In the genomic region with DNA sequence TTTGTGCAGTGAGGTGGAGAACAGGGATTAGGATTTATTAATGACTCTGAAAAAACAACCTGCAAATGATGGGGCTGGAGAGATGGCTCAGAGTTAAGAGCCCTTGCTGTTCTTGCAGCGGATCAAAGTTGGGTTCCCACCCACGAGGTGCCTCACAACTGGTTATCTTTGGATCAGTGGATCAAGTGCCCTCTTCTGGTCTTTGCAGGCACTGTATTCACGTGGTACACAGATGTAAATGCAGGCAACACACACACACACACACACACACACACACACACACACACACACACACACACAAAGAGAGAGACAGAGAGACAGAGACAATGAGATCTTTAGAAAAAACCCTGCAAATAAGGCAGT, we compare ENCODE assay signal across 21 mouse cellular contexts. TPM values are rescaled to one million over a fixed set of nuclear protein-coding genes. Genes with fewer than 3 reads are reported as not detected.
A peak's percentile ranks its signal among the peaks of the same experiment; 100 is the strongest.
DNase-seq lines count a peak whose midpoint lies in the region; ATAC-seq and TF ChIP-seq lines count a peak whose summit lies in the region.
"Had no signal": no experiment of that assay in that cellular context is flagged by ENCODE, and none has a peak within 500 bp of the region (broad histone marks: within the 10 kb centered on the region; RNA-seq: fewer than 3 reads in every experiment).

No protein-coding gene starts in this region.

- TF ChIP-seq CTCF in left cerebral cortex, adult 2 months (IDR thresholded peaks at IDR 0.05), result no peak; the same call in none of the 2 replicates
- peak in 1 of 2 experiments; percentile 31; a peak in 1 of 4 replicates for TF ChIP-seq CTCF in CH12.LX (conservative IDR thresholded peaks at IDR 0.05 in 1 of 2, IDR thresholded peaks at IDR 0.05 in 1 of 2; ENCODE audit: low read depth in 2 of 2, low read length in 2 of 2)

- H3K9ac ChIP-seq in forebrain, embryonic 11.5 days (ENCODE audit: low read length), result no peak overlapping the region
- no peak overlapping the region for H3K9ac ChIP-seq in forebrain, embryonic 13.5 days
- no peak overlapping the region for H3K9ac ChIP-seq in CH12.LX (ENCODE audit: insufficient read depth, low read depth)
- H3K9ac ChIP-seq: heart, embryonic 12.5 days had no signal

- dilution Hi-C loops in CH12.LX (cut with MboI; ENCODE audit: extremely low pct_ligation_motif_present, extremely low pct_unique_long_range_greater_than_20kb, low sequenced_read_pairs), result no loop called here

- H3K36me3 ChIP-seq in forebrain, embryonic 11.5 days (ENCODE audit: control insufficient read depth, insufficient read depth, low read length), result no peaks in the 10 kb centered on the region
- H3K36me3 ChIP-seq in forebrain, embryonic 13.5 days (ENCODE audit: poor library complexity, severe bottlenecking), result no peaks in the 10 kb centered on the region
- H3K36me3 ChIP-seq in CH12.LX (replicated peaks in 1 of 2; ENCODE audit: control insufficient read depth in 1 of 2, insufficient read depth in 1 of 2, low read length in 1 of 2), result no peaks in the 10 kb centered on the region
- H3K36me3 ChIP-seq: heart, embryonic 12.5 days had no signal

- H3K4me1 ChIP-seq in forebrain, embryonic 11.5 days (replicated peaks; ENCODE audit: control insufficient read depth, insufficient read depth, low read length), result no peaks in the 10 kb centered on the region
- H3K4me1 ChIP-seq in forebrain, embryonic 13.5 days, result no peaks in the 10 kb centered on the region
- H3K4me1 ChIP-seq in CH12.LX (ENCODE audit: control insufficient read depth in 1 of 2, insufficient read depth in 2 of 2), result no peaks in the 10 kb centered on the region
- H3K4me1 ChIP-seq: heart, embryonic 12.5 days had no signal

- TF ChIP-seq EP300 in CH12.LX (IDR thresholded peaks at IDR 0.05; ENCODE audit: low read length), result no peak

- ATAC-seq in forebrain, embryonic 11.5 days (replicated peaks; ENCODE audit: low FRiP score), result peak; percentile 27; the same call in 1 of the 2 replicates
- no peak for ATAC-seq in forebrain, embryonic 13.5 days

- in situ Hi-C loops in CH12.LX (cut with MboI; ENCODE audit: low pct_ligation_motif_present, low pct_unique_long_range_greater_than_20kb, low sequenced_read_pairs), result loop anchor here (25.0 kb wide), 1 partner anchor 249 kb away; no protein-coding TSS in a partner anchor

- no peak for DNase-seq in forebrain, embryonic 11.5 days (ENCODE audit: low spot score)
- DNase-seq in left cerebral cortex, adult 2 months (ENCODE audit: extremely low spot score in 1 of 2, low spot score in 2 of 2), result no peak
- DNase-seq in left cerebral cortex, postnatal 36 days (ENCODE audit: low spot score in 2 of 2), result no peak
- peak; percentile 13 for DNase-seq in CH12.LX (ENCODE audit: extremely low read depth)
- peak; percentile 55 for DNase-seq in brain, adult 2 months (ENCODE audit: low read depth, low spot score)
- no peak for DNase-seq in heart, postnatal 4 days
- no peak for DNase-seq in lung, postnatal 14 days
- DNase-seq: adrenal gland, postnatal 14 days; B cell, adult 2 months; kidney, adult 11 months had no signal

- no peaks in the 10 kb centered on the region for H3K27me3 ChIP-seq in forebrain, embryonic 11.5 days (ENCODE audit: control insufficient read depth, insufficient read depth, low read length)
- no peaks in the 10 kb centered on the region for H3K27me3 ChIP-seq in forebrain, embryonic 13.5 days
- H3K27me3 ChIP-seq in CH12.LX (replicated peaks), result no peaks in the 10 kb centered on the region
- H3K27me3 ChIP-seq: heart, embryonic 12.5 days had no signal

- H3K4me2 ChIP-seq in forebrain, embryonic 11.5 days (ENCODE audit: low read depth, low read length, severe bottlenecking), result no peak overlapping the region
- no peak overlapping the region for H3K4me2 ChIP-seq in forebrain, embryonic 13.5 days
- H3K4me2 ChIP-seq in CH12.LX (ENCODE audit: insufficient read depth, low read depth, poor library complexity, severe bottlenecking), result no peak overlapping the region
- H3K4me2 ChIP-seq: heart, embryonic 12.5 days had no signal

- no peak overlapping the region for H3K4me3 ChIP-seq in forebrain, embryonic 11.5 days (ENCODE audit: low read depth, low read length)
- no peak overlapping the region for H3K4me3 ChIP-seq in forebrain, embryonic 13.5 days
- H3K4me3 ChIP-seq in left cerebral cortex, adult 2 months, result no peak overlapping the region
- H3K4me3 ChIP-seq in CH12.LX (replicated peaks in 1 of 3; ENCODE audit: low read depth in 2 of 3, low read length in 2 of 3, poor library complexity in 1 of 3), result no peak overlapping the region
- H3K4me3 ChIP-seq: heart, embryonic 12.5 days had no signal

- no peaks in the 10 kb centered on the region for H3K9me3 ChIP-seq in forebrain, embryonic 11.5 days (ENCODE audit: control insufficient read depth, low read length)
- H3K9me3 ChIP-seq in forebrain, embryonic 13.5 days (replicated peaks), result no peaks in the 10 kb centered on the region
- no peaks in the 10 kb centered on the region for H3K9me3 ChIP-seq in CH12.LX (replicated peaks; ENCODE audit: low read length)
- H3K9me3 ChIP-seq: heart, embryonic 12.5 days had no signal

- no peaks in the 10 kb centered on the region for H3K79me2 ChIP-seq in CH12.LX (replicated peaks; ENCODE audit: control insufficient read depth, extremely low read depth, insufficient read depth, poor library complexity, severe bottlenecking)

- 44% methylated on average over 3 of the region's 3 CpGs for whole genome bisulfite sequencing in forebrain, embryonic 11.5 days
- 42% methylated on average over 2 of the region's 3 CpGs for WGBS in forebrain, embryonic 13.5 days

- no peak for TF ChIP-seq POLR2A in CH12.LX (IDR thresholded peaks at IDR 0.05; ENCODE audit: low read depth, low read length)

- no peak overlapping the region for H3K27ac ChIP-seq in forebrain, embryonic 11.5 days (ENCODE audit: low read depth, low read length)
- no peak overlapping the region for H3K27ac ChIP-seq in forebrain, embryonic 13.5 days
- H3K27ac ChIP-seq in left cerebral cortex, adult 2 months, result 0 out of 2 replicates have a peak overlapping the region, but pooled peaks have one; percentile 24
- H3K27ac ChIP-seq in CH12.LX (ENCODE audit: insufficient read depth, low read depth), result no peak overlapping the region

- intact Hi-C loops in left cerebral cortex, adult 2 months (cut with DNase I), result no loop called here
- intact Hi-C loops in left cerebral cortex, postnatal 36 days (cut with DNase I), result no loop called here

- no peak; the same call in 1 of the 2 replicates for TF ChIP-seq RAD21 in CH12.LX (IDR thresholded peaks at IDR 0.05; ENCODE audit: low read depth, low read length)

TF ChIP-seq in CH12.LX, 34 proteins besides CTCF, POLR2A, EP300 and RAD21:
- no peak for TF ChIP-seq SIN3A (IDR thresholded peaks at IDR 0.05; ENCODE audit: low read length)
- no peak for TF ChIP-seq ETS1 (conservative IDR thresholded peaks at IDR 0.05; ENCODE audit: low read depth, low read length)
- no peak for TF ChIP-seq ZKSCAN1 (IDR thresholded peaks at IDR 0.05; ENCODE audit: borderline replicate concordance, low read depth, low read length)
- no peak for TF ChIP-seq JUN (IDR thresholded peaks at IDR 0.05; ENCODE audit: insufficient read depth, low read depth, low read length)
- TF ChIP-seq TCF12 (IDR thresholded peaks at IDR 0.05; ENCODE audit: low read depth, low read length), result no peak
- TF ChIP-seq NELFE (IDR thresholded peaks at IDR 0.05; ENCODE audit: low read depth, low read length), result no peak
- no peak for TF ChIP-seq MXI1 (IDR thresholded peaks at IDR 0.05; ENCODE audit: low read depth, low read length)
- TF ChIP-seq USF1 (IDR thresholded peaks at IDR 0.05; ENCODE audit: low read depth, low read length), result no peak
- no peak for TF ChIP-seq MAX (IDR thresholded peaks at IDR 0.05; ENCODE audit: low read length)
- no peak for TF ChIP-seq CHD1 (IDR thresholded peaks at IDR 0.05; ENCODE audit: low read depth, low read length)

RNA-seq across cellular contexts. Expression of gene Panx3, which starts 18.9 kb away (rescaled TPM):
- polyA plus RNA-seq in forebrain, embryonic 11.5 days (2014; fragmentation: Nextera tagmentation; extraction: Ambion mirVana), result 0.32 TPM in 1 of 2 replicates, not detected in the other
- 0.18 TPM in 1 of 2 replicates, not detected in the other for polyA plus RNA-seq in forebrain, embryonic 13.5 days (2015; fragmentation: Nextera tagmentation; extraction: Ambion mirVana)
- not detected for total RNA-seq in left cerebral cortex, adult 2 months (2021)
- total RNA-seq in left cerebral cortex, postnatal 36 days (2021), result not detected
- total RNA-seq in CH12.LX (2012; rRNA removed) (not detected in 2 replicates), CH12.LX (2014; rRNA removed) (not detected in 2 replicates)
- not detected in 2 replicates for polyA plus RNA-seq in CH12.LX (2012; ENCODE audit: insufficient read length, low read depth)
- not detected for total RNA-seq in heart, postnatal 4 days (2021)
- total RNA-seq: gastrocnemius, postnatal 4 days; hematopoietic stem cell, adult 5-6 weeks; left cerebral cortex, postnatal 14 days; liver, adult 2 months; monocyte, adult 5-6 weeks; neutrophil, adult 5-6 weeks had no signal
- polyA plus RNA-seq: liver, adult 2 months; spleen, adult 2 months; urinary bladder, adult 2 months had no signal

RNA-seq across cellular contexts. Expression of gene Olfr160, which starts 28.1 kb away (rescaled TPM):
- polyA plus RNA-seq in forebrain, embryonic 11.5 days (2014; fragmentation: Nextera tagmentation; extraction: Ambion mirVana), result not detected in 2 replicates
- polyA plus RNA-seq in forebrain, embryonic 13.5 days (2015; fragmentation: Nextera tagmentation; extraction: Ambion mirVana), result not detected in 2 replicates
- not detected for total RNA-seq in left cerebral cortex, adult 2 months (2021)
- total RNA-seq in left cerebral cortex, postnatal 36 days (2021), result not detected
- total RNA-seq in CH12.LX (2012; rRNA removed), result not detected in 2 replicates
- not detected in 2 replicates for total RNA-seq in CH12.LX (2014; rRNA removed)
- not detected in 2 replicates for polyA plus RNA-seq in CH12.LX (2012; ENCODE audit: insufficient read length, low read depth)
- not detected for total RNA-seq in heart, postnatal 4 days (2021)
- total RNA-seq: adrenal gland, postnatal 14 days; gastrocnemius, postnatal 4 days; hematopoietic stem cell, adult 5-6 weeks; left cerebral cortex, postnatal 14 days; liver, adult 2 months; monocyte, adult 5-6 weeks; neutrophil, adult 5-6 weeks had no signal
- polyA plus RNA-seq: heart, embryonic 12.5 days; liver, adult 2 months; lung, embryonic 16.5 days; spleen, adult 2 months; urinary bladder, adult 2 months had no signal

RNA-seq across cellular contexts. Expression of gene Tbrg1, which starts 30.8 kb away (rescaled TPM):
- polyA plus RNA-seq in forebrain, embryonic 11.5 days (2014; fragmentation: Nextera tagmentation; extraction: Ambion mirVana), result 128 TPM in 2 replicates
- polyA plus RNA-seq in forebrain, embryonic 13.5 days (2015; fragmentation: Nextera tagmentation; extraction: Ambion mirVana), result 92.9 and 99.1 TPM in 2 replicates
- 10 to 100 TPM; 52.5 to 59.8 TPM for total RNA-seq in left cerebral cortex, adult 2 months (2021)
- 10 to 100 TPM; 52.4 to 63.4 TPM for total RNA-seq in left cerebral cortex, postnatal 36 days (2021)
- total RNA-seq in CH12.LX (2012; rRNA removed) (97.4 and 99.9 TPM in 2 replicates), CH12.LX (2014; rRNA removed) (115 and 129 TPM in 2 replicates)
- 92.4 and 103 TPM in 2 replicates for polyA plus RNA-seq in CH12.LX (2012; ENCODE audit: insufficient read length, low read depth)
- 10 to 100 TPM; 60.8 to 61.8 TPM for total RNA-seq in heart, postnatal 4 days (2021)

RNA-seq across cellular contexts. Expression of gene Olfr874, which starts 57.0 kb away (rescaled TPM):
- polyA plus RNA-seq in forebrain, embryonic 11.5 days (2014; fragmentation: Nextera tagmentation; extraction: Ambion mirVana), result not detected in 2 replicates
- not detected in 2 replicates for polyA plus RNA-seq in forebrain, embryonic 13.5 days (2015; fragmentation: Nextera tagmentation; extraction: Ambion mirVana)
- total RNA-seq in left cerebral cortex, adult 2 months (2021), result not detected
- not detected for total RNA-seq in left cerebral cortex, postnatal 36 days (2021)
- not detected in 2 replicates for total RNA-seq in CH12.LX (2012; rRNA removed)
- not detected in 2 replicates for total RNA-seq in CH12.LX (2014; rRNA removed)
- not detected in 2 replicates for polyA plus RNA-seq in CH12.LX (2012; ENCODE audit: insufficient read length, low read depth)
- total RNA-seq in heart, postnatal 4 days (2021), result not detected
- total RNA-seq: adrenal gland, postnatal 14 days; gastrocnemius, postnatal 4 days; hematopoietic stem cell, adult 5-6 weeks; left cerebral cortex, postnatal 14 days; liver, adult 2 months; monocyte, adult 5-6 weeks; neutrophil, adult 5-6 weeks had no signal
- polyA plus RNA-seq: heart, embryonic 12.5 days; liver, adult 2 months; lung, embryonic 16.5 days; spleen, adult 2 months; urinary bladder, adult 2 months had no signal

Comparison
In these comparisons a context has a peak if more than half of its experiments do, and no peak if none do; other contexts are left out.
1. DNase-seq: peak in CH12.LX (single experiment) and brain, adult 2 months (single experiment); none in forebrain, embryonic 11.5 days (single experiment), left cerebral cortex, adult 2 months (0 of 2), left cerebral cortex, postnatal 36 days (0 of 2), heart, postnatal 4 days (single experiment) and lung, postnatal 14 days (single experiment).